In the genomic region with DNA sequence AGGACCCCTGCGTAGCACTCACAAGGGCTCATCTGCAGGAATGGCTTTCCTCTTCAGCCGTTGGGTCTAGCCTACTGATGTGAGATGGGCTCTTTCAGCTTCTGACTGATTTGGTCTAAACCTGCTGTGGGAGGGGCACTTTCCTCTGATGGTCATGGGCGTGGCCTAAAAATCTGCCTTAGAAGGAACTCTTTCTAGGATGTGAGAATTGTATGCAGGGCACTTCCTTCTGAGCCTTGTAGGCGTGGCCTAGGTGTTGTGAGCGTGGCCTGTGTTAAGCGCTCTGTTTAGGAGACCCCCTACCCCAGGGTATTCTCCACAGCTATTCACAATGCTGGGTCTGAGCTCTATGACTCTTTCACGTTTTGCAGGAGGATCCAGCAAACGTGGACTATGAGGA, we compare ENCODE assay signal across 32 mouse cellular contexts. TPM values are rescaled to one million over a fixed set of nuclear protein-coding genes. Genes with fewer than 3 reads are reported as not detected.
DNase-seq lines count a peak whose midpoint lies in the region; ATAC-seq and TF ChIP-seq lines count a peak whose summit lies in the region.
"Had no signal": no experiment of that assay in that cellular context is flagged by ENCODE, and none has a peak within 500 bp of the region (broad histone marks: within the 10 kb centered on the region; RNA-seq: fewer than 3 reads in every experiment).

No protein-coding gene starts in this region.

- no peak overlapping the region for H3K9ac ChIP-seq in intestine, embryonic 16.5 days (ENCODE audit: low read depth, low read length)
- H3K9ac ChIP-seq in intestine, postnatal 0 days (ENCODE audit: low read depth, low read length) = no peak overlapping the region
- H3K9ac ChIP-seq in ES-E14 (ENCODE audit: insufficient read depth, low read depth, low read length, poor library complexity, severe bottlenecking) = no peak overlapping the region
- H3K9ac ChIP-seq: heart, embryonic 13.5 days; stomach, embryonic 15.5 days had no signal

- H3K27ac ChIP-seq in intestine, embryonic 16.5 days (ENCODE audit: low read length) = no peak overlapping the region
- H3K27ac ChIP-seq in intestine, postnatal 0 days (ENCODE audit: low read depth, low read length) = no peak overlapping the region
- H3K27ac ChIP-seq in ES-E14 (ENCODE audit: insufficient read depth, low read depth, low read length, poor library complexity, severe bottlenecking) = no peak overlapping the region
- H3K27ac ChIP-seq: heart, embryonic 13.5 days; hindbrain, postnatal 0 days; midbrain, embryonic 10.5 days; stomach, embryonic 15.5 days had no signal

- H3K27me3 ChIP-seq in intestine, embryonic 16.5 days (replicated peaks; ENCODE audit: control insufficient read depth, insufficient read depth, low read length) = no peaks in the 10 kb centered on the region
- no peaks in the 10 kb centered on the region for H3K27me3 ChIP-seq in intestine, postnatal 0 days (replicated peaks; ENCODE audit: control insufficient read depth, insufficient read depth, low read length)
- H3K27me3 ChIP-seq: heart, embryonic 13.5 days; stomach, embryonic 15.5 days had no signal

- ATAC-seq in intestine, embryonic 16.5 days = 0 out of 2 replicates have a peak, but pooled peaks have one; percentile 52
- no peak; the same call in 1 of the 2 replicates for ATAC-seq in intestine, postnatal 0 days
- peak; percentile 53 for ATAC-seq in granulocyte monocyte progenitor cell, adult 5-6 weeks (replicated peaks; ENCODE audit: poor library complexity, severe bottlenecking)
- ATAC-seq in neutrophil, adult 5-6 weeks (ENCODE audit: extremely low read depth, insufficient number of reproducible peaks, low FRiP score, poor library complexity, severe bottlenecking) = peak; percentile 44; the same call in 1 of the 2 replicates
- ATAC-seq: forebrain, embryonic 16.5 days; hindbrain, postnatal 0 days; midbrain, embryonic 16.5 days had no signal

- peaks cover 7% of the 10 kb centered on the region; the same call in 1 of the 2 replicates for H3K9me3 ChIP-seq in intestine, embryonic 16.5 days (ENCODE audit: control insufficient read depth, low read length)
- H3K9me3 ChIP-seq in intestine, postnatal 0 days (ENCODE audit: control insufficient read depth) = peaks cover 7% of the 10 kb centered on the region; the same call in 1 of the 2 replicates
- no peaks in the 10 kb centered on the region for H3K9me3 ChIP-seq in ES-E14 (ENCODE audit: control insufficient read depth, insufficient read depth, low read depth, low read length)

- no peaks in the 10 kb centered on the region for H3K4me1 ChIP-seq in intestine, embryonic 16.5 days (ENCODE audit: control insufficient read depth, insufficient read depth, low read length)
- H3K4me1 ChIP-seq in intestine, postnatal 0 days (replicated peaks; ENCODE audit: control insufficient read depth, insufficient read depth, low read length) = no peaks in the 10 kb centered on the region
- peaks cover 1 to 4% of the 10 kb centered on the region in 2 experiments; a peak in 1 of 4 replicates for H3K4me1 ChIP-seq in ES-E14 (ENCODE audit: control insufficient read depth in 2 of 2, insufficient read depth in 2 of 2, low read length in 2 of 2, poor library complexity in 1 of 2)
- H3K4me1 ChIP-seq: heart, embryonic 13.5 days; midbrain, embryonic 10.5 days; stomach, embryonic 15.5 days had no signal

- TF ChIP-seq CTCF in intestine, postnatal 0 days (IDR thresholded peaks at IDR 0.05; ENCODE audit: low read depth) = no peak

- H3K4me3 ChIP-seq in intestine, embryonic 16.5 days (ENCODE audit: low read length) = no peak overlapping the region
- no peak overlapping the region for H3K4me3 ChIP-seq in intestine, postnatal 0 days (ENCODE audit: low read depth, low read length)
- H3K4me3 ChIP-seq in ES-E14 (ENCODE audit: insufficient read depth in 1 of 2, low read depth in 1 of 2, low read length in 2 of 2, poor library complexity in 1 of 2, severe bottlenecking in 1 of 2) = peak overlapping the region in 1 of 2 experiments; percentile 48; a peak in 1 of 4 replicates
- H3K4me3 ChIP-seq: heart, embryonic 13.5 days; midbrain, embryonic 10.5 days; stomach, embryonic 15.5 days had no signal

- in situ Hi-C loops in ES-E14 (cut with MboI; ENCODE audit: low sequenced_read_pairs in 2 of 2, unreplicated experiment in 2 of 2) = no loop called here

- H3K4me2 ChIP-seq in intestine, embryonic 16.5 days (ENCODE audit: low read depth, low read length) = no peak overlapping the region
- no peak overlapping the region for H3K4me2 ChIP-seq in intestine, postnatal 0 days (replicated peaks; ENCODE audit: low read depth)
- H3K4me2 ChIP-seq: heart, embryonic 13.5 days; stomach, embryonic 15.5 days had no signal

- DNase-seq in ES-E14 (ENCODE audit: low read depth, low spot score) = peak; percentile 62
- no peak for DNase-seq in adrenal gland, postnatal 14 days
- DNase-seq in thymus, postnatal 10 days (ENCODE audit: low spot score in 2 of 2) = no peak
- DNase-seq: cerebellum, adult 11 months; cerebellum, postnatal 10 days; gastrocnemius, postnatal 14 days; heart, adult 18-20 months; heart, postnatal 14 days; kidney, adult 18-20 months; kidney, postnatal 4 days; lung, adult 18-20 months; lung, postnatal 36 days; thymus, postnatal 36 days had no signal

- 59% methylated on average over 8 of the region's 8 CpGs for WGBS in intestine, embryonic 16.5 days
- 60% methylated on average over 8 of the region's 8 CpGs for WGBS in intestine, postnatal 0 days

- H3K36me3 ChIP-seq in intestine, embryonic 16.5 days (ENCODE audit: control insufficient read depth, insufficient read depth, low read length) = no peaks in the 10 kb centered on the region; the same call in 1 of the 2 replicates
- peaks cover 5% of the 10 kb centered on the region; the same call in 1 of the 2 replicates for H3K36me3 ChIP-seq in intestine, postnatal 0 days (ENCODE audit: control insufficient read depth, insufficient read depth)
- H3K36me3 ChIP-seq in ES-E14 (ENCODE audit: control insufficient read depth, insufficient read depth, low read length, poor library complexity, severe bottlenecking) = no peaks in the 10 kb centered on the region
- H3K36me3 ChIP-seq: heart, embryonic 13.5 days; midbrain, embryonic 10.5 days; stomach, embryonic 15.5 days had no signal

TF ChIP-seq in ES-E14, 5 proteins besides CTCF, POLR2A, EP300 and RAD21:
- no peak for TF ChIP-seq ZC3H11A (IDR thresholded peaks at IDR 0.05; ENCODE audit: borderline replicate concordance, low read depth, low read length)
- TF ChIP-seq MAFK (IDR thresholded peaks at IDR 0.05; ENCODE audit: insufficient read depth, low read depth, low read length) = no peak
- TF ChIP-seq CHD2 (IDR thresholded peaks at IDR 0.05; ENCODE audit: low read depth, low read length) = no peak
- no peak for TF ChIP-seq ZNF384 (IDR thresholded peaks at IDR 0.05; ENCODE audit: low read depth, low read length)
- TF ChIP-seq HCFC1 (IDR thresholded peaks at IDR 0.05; ENCODE audit: borderline replicate concordance, insufficient read depth, low read length) = no peak

RNA-seq across cellular contexts. Expression of a gene that starts 8.6 kb away (rescaled TPM):
- 2.5 and 2.7 TPM in 2 replicates for polyA plus RNA-seq in intestine, embryonic 16.5 days (2015; fragmentation: Nextera tagmentation; extraction: Ambion mirVana)
- polyA plus RNA-seq in intestine, postnatal 0 days (2015; fragmentation: Nextera tagmentation; extraction: Ambion mirVana) = 3.6 and 4.0 TPM in 2 replicates
- total RNA-seq in ES-E14 (2012; rRNA removed) = 0.42 and 0.45 TPM in 2 replicates
- total RNA-seq in granulocyte monocyte progenitor cell, adult 5-6 weeks (2014; fragmentation: Nextera tagmentation) = 6.2 and 14.0 TPM in 2 replicates
- total RNA-seq in granulocyte monocyte progenitor cell, adult 5-6 weeks (2017) = 2.6 and 3.1 TPM in 2 replicates
- 38.6 and 47.4 TPM in 2 replicates for total RNA-seq in neutrophil, adult 5-6 weeks (2017)
- total RNA-seq in adrenal gland, postnatal 14 days (2021) = 0.94 TPM in 1 of 2 replicates, not detected in the other
- total RNA-seq: adrenal gland, postnatal 4 days; gastrocnemius, postnatal 14 days; hindbrain, postnatal 0 days; left cerebral cortex, adult 18-20 months; left cerebral cortex, postnatal 36 days had no signal
- polyA plus RNA-seq: forebrain, embryonic 16.5 days; hindbrain, embryonic 11.5 days; hindbrain, postnatal 0 days; kidney, embryonic 16.5 days; midbrain, embryonic 10.5 days; midbrain, embryonic 16.5 days; neural tube, embryonic 14.5 days had no signal

RNA-seq across cellular contexts. Expression of a gene that starts 14.6 kb away (rescaled TPM):
- not detected in 2 replicates for polyA plus RNA-seq in intestine, embryonic 16.5 days (2015; fragmentation: Nextera tagmentation; extraction: Ambion mirVana)
- polyA plus RNA-seq in intestine, postnatal 0 days (2015; fragmentation: Nextera tagmentation; extraction: Ambion mirVana) = 0.16 and 0.27 TPM in 2 replicates
- total RNA-seq in ES-E14 (2012; rRNA removed) = 0.31 and 0.37 TPM in 2 replicates
- total RNA-seq in granulocyte monocyte progenitor cell, adult 5-6 weeks (2014; fragmentation: Nextera tagmentation) = 0.64 TPM in 1 of 2 replicates, not detected in the other
- not detected in 2 replicates for total RNA-seq in granulocyte monocyte progenitor cell, adult 5-6 weeks (2017)
- 1.6 and 1.7 TPM in 2 replicates for total RNA-seq in neutrophil, adult 5-6 weeks (2017)
- not detected in 2 replicates for total RNA-seq in adrenal gland, postnatal 14 days (2021)
- total RNA-seq: adrenal gland, postnatal 4 days; gastrocnemius, postnatal 14 days; heart, postnatal 14 days; hindbrain, postnatal 0 days; left cerebral cortex, adult 18-20 months; left cerebral cortex, postnatal 36 days had no signal
- polyA plus RNA-seq: cortical plate, adult 2 months; embryonic facial prominence, embryonic 14.5 days; forebrain, embryonic 16.5 days; heart, embryonic 13.5 days; hindbrain, embryonic 11.5 days; hindbrain, postnatal 0 days; kidney, embryonic 16.5 days; limb, embryonic 14.5 days; midbrain, embryonic 10.5 days; neural tube, embryonic 14.5 days; stomach, embryonic 15.5 days had no signal

RNA-seq across cellular contexts. Expression of a gene that starts 15.4 kb away (rescaled TPM):
- not detected in 2 replicates for polyA plus RNA-seq in intestine, embryonic 16.5 days (2015; fragmentation: Nextera tagmentation; extraction: Ambion mirVana)
- not detected in 2 replicates for polyA plus RNA-seq in intestine, postnatal 0 days (2015; fragmentation: Nextera tagmentation; extraction: Ambion mirVana)
- not detected in 2 replicates for total RNA-seq in ES-E14 (2012; rRNA removed)
- total RNA-seq in granulocyte monocyte progenitor cell, adult 5-6 weeks (2014; fragmentation: Nextera tagmentation) = not detected in 2 replicates
- total RNA-seq in granulocyte monocyte progenitor cell, adult 5-6 weeks (2017) = not detected in 2 replicates
- not detected in 2 replicates for total RNA-seq in neutrophil, adult 5-6 weeks (2017)
- not detected in 2 replicates for total RNA-seq in adrenal gland, postnatal 14 days (2021)
- total RNA-seq: adrenal gland, postnatal 4 days; gastrocnemius, postnatal 14 days; heart, adult 18-20 months; heart, postnatal 14 days; hindbrain, postnatal 0 days; left cerebral cortex, adult 18-20 months; left cerebral cortex, postnatal 36 days had no signal
- polyA plus RNA-seq: cortical plate, adult 2 months; embryonic facial prominence, embryonic 14.5 days; forebrain, embryonic 16.5 days; heart, embryonic 13.5 days; hindbrain, embryonic 11.5 days; hindbrain, postnatal 0 days; kidney, embryonic 16.5 days; limb, embryonic 14.5 days; midbrain, embryonic 10.5 days; midbrain, embryonic 16.5 days; neural tube, embryonic 14.5 days; stomach, embryonic 15.5 days had no signal

RNA-seq across cellular contexts. Expression of a gene that starts 21.5 kb away (rescaled TPM):
- polyA plus RNA-seq in intestine, embryonic 16.5 days (2015; fragmentation: Nextera tagmentation; extraction: Ambion mirVana) = 71.7 and 76.3 TPM in 2 replicates
- 54.1 and 54.3 TPM in 2 replicates for polyA plus RNA-seq in intestine, postnatal 0 days (2015; fragmentation: Nextera tagmentation; extraction: Ambion mirVana)
- total RNA-seq in ES-E14 (2012; rRNA removed) = 28.2 and 41.6 TPM in 2 replicates
- total RNA-seq in granulocyte monocyte progenitor cell, adult 5-6 weeks (2014; fragmentation: Nextera tagmentation) = 47.5 and 52.6 TPM in 2 replicates
- total RNA-seq in granulocyte monocyte progenitor cell, adult 5-6 weeks (2017) = 42.1 and 42.9 TPM in 2 replicates
- total RNA-seq in neutrophil, adult 5-6 weeks (2017) = 259 and 282 TPM in 2 replicates
- total RNA-seq in adrenal gland, postnatal 14 days (2021) = 51.9 and 60.3 TPM in 2 replicates

RNA-seq across cellular contexts. Expression of a gene that starts 37.0 kb away (rescaled TPM):
- 177 and 178 TPM in 2 replicates for polyA plus RNA-seq in intestine, embryonic 16.5 days (2015; fragmentation: Nextera tagmentation; extraction: Ambion mirVana)
- polyA plus RNA-seq in intestine, postnatal 0 days (2015; fragmentation: Nextera tagmentation; extraction: Ambion mirVana) = 165 and 177 TPM in 2 replicates
- total RNA-seq in ES-E14 (2012; rRNA removed) = 54.0 and 73.2 TPM in 2 replicates
- total RNA-seq in granulocyte monocyte progenitor cell, adult 5-6 weeks (2014; fragmentation: Nextera tagmentation) = 38.9 and 39.9 TPM in 2 replicates
- 320 and 344 TPM in 2 replicates for total RNA-seq in granulocyte monocyte progenitor cell, adult 5-6 weeks (2017)
- 510 and 563 TPM in 2 replicates for total RNA-seq in neutrophil, adult 5-6 weeks (2017)
- 64.5 and 66.1 TPM in 2 replicates for total RNA-seq in adrenal gland, postnatal 14 days (2021)
